Mouse (Mus musculus) heart, adult 18-20 months (tissue): ENCODE results near the gene Slc12a6. TPM values are rescaled to one million over a fixed set of nuclear protein-coding genes. Genes with fewer than 3 reads are reported as not detected.

ENCODE experiments used
- DNase-seq, 2 experiments: peaks; one replicate each; pipeline ENCODE4 v3.0.0; 2021 to 2022; ENCODE audit warnings: mixed read lengths in 1 of 2
- long read RNA-seq, 2 experiments: library from polyadenylated mRNA; stranded (forward); transcript quantifications; one replicate each; pipeline ENCODE4 v2.0.0; 2021
- total RNA-seq, 2 experiments: library from RNA; stranded (reverse); gene quantifications; 2 replicates each; pipeline ENCODE4 v1.2.3; 2021

The Slc12a6 gene
- total RNA-seq, result 10 to 100 TPM; 26.5 to 31.5 TPM
- long read RNA-seq, experiment 1, full-length matches to known transcripts, result 1 of 7 reads
- long read RNA-seq, experiment 1, partial matches to known transcripts, result 3 of 7 reads
- long read RNA-seq, experiment 1, other reads (novel, unspliced or antisense), result 3 of 7 reads
- long read RNA-seq, experiment 2, full-length matches to known transcripts, result 1 of 2 reads
- long read RNA-seq, experiment 2, partial matches to known transcripts, result 0 of 2 reads
- long read RNA-seq, experiment 2, other reads (novel, unspliced or antisense), result 1 of 2 reads

- peak; percentile 92 to 96 for DNase-seq
These were observed at the start of gene Slc12a6 for GRCm38 (mm10) chr2:112265448-112266241. TSS of gene Slc12a6 (plus strand) at chr2:112265825.

DNA sequence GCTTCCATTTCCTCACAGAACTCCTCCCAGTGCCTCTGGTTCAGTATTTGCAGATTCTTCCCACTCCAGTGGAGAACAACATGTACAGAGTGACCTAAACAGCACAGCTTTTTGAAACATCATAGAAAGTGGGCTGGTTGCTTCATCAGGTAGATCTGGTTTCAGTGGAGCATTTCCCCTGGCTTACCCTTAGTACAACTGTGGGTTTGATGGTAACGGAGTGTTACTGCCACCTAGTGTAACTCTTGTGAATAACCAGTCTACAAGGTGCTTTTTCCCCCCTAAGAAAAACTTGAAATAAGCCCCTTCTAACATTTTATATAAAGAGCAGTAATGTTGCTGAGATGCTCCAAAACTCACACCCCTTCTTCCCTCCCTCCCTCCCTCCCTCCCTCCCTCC lies 49.6 kb upstream of the Slc12a6 start:
- DNase-seq, result peak in 1 of 2 experiments; percentile 18

DNA sequence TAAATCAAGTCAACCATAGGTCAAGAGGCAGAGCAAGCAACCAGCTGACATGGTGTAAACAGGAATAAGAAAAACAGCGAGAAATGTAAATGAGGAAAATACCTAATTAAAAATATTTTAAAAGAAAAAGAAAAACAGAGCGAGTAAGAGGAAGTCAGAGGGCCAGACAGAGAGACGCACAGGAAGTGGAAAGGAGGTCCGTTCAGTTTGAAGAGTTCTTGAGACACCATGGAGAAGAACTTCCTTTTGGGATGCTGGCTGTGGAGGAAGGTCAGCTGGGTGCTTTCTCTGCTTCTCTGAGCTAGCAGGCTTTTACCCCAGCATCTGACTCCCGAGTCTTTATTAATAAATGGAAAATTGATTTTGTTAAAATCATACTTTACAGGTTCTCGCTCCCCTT lies 48.0 kb upstream of the Slc12a6 start:
- DNase-seq, result no peak

DNA sequence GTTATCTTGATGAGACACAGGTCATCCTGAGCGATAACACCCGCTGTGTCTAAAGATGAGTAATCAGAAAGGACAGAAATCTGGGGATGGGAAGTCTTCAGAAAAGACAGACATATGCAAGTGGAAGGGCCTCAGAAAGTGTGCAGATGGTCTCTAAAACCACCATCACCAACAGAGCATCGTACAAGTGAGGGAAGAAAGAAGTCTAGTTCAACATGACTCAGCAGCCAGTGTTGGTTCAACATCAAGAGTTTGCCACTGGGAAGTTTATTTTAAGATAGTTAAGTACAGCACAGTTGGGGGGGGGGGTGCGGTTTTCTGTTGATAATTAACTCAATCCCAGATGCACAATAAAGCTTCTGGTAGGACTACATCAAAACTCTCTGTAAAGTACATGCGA lies 44.7 kb upstream of the Slc12a6 start:
- no peak for DNase-seq

DNA sequence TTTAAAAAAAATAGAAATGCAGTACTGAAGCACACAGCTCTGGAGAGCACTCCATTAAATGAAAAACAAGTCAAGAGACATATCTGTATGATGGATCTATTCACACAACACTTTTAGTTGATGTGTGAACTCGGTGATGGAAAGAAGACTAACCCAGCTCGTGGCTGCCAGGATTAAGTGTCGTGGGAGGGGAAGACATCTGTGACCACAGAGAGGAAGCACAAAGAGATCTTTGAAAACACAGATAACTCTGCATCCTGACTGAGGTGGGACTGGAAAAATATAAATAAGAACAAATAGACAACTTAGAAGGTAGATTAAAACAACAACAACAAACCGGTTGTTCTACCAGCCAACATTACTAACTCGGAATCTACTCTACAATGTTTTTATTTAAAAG lies 43.0 kb upstream of the Slc12a6 start:
- no peak for DNase-seq

DNA sequence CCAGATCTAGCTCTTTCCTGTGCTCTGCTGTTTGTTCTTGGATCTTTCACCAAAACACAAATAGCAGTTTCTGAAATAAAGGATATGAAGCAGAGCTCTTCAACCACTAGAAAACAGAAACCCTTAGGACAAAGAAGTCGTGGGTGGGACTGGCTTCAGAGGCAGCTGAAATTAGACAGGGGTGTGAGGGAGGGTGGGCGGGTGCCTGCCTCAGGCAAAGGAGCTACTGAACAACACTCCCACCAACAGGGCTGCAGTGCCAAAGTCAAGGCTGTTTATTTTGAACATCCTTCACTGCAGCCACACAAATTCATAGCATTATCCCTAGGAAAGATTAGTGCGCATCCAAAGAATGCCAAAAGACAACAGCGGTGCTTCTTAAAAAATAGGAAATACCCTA lies 41.3 kb upstream of the Slc12a6 start:
- DNase-seq, result no peak

DNA sequence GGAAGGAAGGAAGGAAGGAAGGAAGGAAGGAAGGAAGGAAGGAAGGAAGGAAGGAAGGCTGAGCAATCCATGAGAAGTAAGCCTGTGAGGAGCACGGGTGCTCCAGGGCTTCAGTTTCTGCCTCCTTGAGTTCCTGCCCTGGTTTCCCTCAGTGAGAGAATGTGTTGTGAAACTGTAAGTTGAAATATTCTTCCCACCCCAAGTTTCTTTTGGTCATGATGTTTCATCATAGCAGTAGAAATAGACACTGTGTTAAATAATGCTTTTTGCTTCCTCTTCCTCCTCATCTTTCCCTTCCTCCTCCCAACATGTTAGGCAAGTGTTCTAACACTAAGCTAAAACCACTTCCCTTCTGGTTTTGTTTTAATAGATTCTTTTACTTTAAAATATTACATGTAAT lies 33.0 kb upstream of the Slc12a6 start:
- DNase-seq, result no peak

- DNase-seq, result no peak
These were observed 29.0 kb upstream of the Slc12a6 start for GRCm38 (mm10) chr2:112236620-112237019.

- no peak for DNase-seq
These were observed 27.6 kb upstream of the Slc12a6 start for GRCm38 (mm10) chr2:112238006-112238405.

GRCm38 (mm10) chr2:112239212-112239934 lies 26.3 kb upstream of the Slc12a6 start, which contains the start of gene Lpcat4:
TSS of gene Lpcat4 (plus strand) at chr2:112239468.
- DNase-seq, result peak; percentile 89 to 93

DNA sequence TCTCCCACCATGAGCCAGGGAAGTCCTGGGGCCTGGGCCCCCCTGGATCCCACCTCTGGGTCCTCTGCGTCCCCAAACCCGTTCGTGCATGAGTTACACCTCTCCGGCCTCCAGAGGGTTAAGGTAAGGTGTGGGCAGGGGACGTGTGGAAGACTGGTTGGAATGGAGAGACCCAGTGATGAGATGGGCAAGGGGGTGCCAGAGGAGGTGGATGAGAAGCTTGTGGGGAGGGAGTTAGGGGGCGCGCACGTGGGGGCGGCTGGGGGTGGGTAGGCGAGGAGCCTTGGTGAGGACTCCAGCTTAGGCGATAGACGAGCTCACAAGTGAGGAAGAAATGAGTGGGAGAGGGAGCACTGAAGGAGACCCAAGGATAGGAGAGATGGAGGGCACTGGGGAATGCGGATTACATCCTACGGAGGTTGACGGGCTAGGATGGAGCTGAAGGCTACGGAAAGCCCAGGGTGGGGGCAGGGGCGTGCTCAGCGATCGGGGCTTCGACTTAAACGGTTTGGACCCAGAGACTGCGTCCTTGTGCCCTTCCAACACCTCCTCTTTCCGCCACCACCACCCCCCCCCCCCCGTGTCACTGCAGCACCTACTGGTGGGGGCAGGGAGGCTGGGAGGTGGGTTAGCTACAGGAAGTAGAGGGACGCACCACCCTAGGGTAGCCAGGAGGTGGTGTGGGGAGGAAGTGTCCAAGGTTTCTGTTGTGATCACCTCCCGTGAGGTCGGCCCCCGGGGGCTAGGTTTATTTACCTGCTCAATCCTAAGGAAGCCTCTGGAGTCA lies 25.5 kb upstream of the Slc12a6 start:
- DNase-seq, result peak in 1 of 2 experiments; percentile 34

- no peak for DNase-seq
These were observed 23.8 kb upstream of the Slc12a6 start for GRCm38 (mm10) chr2:112241787-112242186.

GRCm38 (mm10) chr2:112245307-112245706 lies 20.3 kb upstream of the Slc12a6 start:
- DNase-seq, result no peak

GRCm38 (mm10) chr2:112246193-112246592 lies 19.4 kb upstream of the Slc12a6 start:
- DNase-seq, result no peak

DNA sequence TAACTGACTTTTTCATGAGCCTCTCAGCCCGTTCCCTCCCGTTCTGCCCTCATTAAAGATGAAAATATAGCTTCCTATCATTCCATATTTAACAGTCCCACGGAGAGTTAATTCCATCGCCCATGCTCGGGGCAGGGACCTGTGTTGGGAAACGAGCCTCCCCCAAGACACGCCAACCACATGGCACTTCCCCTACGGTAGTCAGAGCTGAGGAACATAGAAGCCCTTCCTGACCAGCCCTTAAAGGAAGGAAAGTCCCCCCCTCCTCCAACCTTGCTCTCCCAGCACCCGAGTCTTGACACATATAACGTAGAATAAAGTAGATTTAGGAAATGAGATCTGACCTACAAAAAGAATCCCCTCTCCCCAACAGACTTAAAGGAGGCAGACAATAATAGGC lies 18.3 kb upstream of the Slc12a6 start:
- DNase-seq, result no peak

DNA sequence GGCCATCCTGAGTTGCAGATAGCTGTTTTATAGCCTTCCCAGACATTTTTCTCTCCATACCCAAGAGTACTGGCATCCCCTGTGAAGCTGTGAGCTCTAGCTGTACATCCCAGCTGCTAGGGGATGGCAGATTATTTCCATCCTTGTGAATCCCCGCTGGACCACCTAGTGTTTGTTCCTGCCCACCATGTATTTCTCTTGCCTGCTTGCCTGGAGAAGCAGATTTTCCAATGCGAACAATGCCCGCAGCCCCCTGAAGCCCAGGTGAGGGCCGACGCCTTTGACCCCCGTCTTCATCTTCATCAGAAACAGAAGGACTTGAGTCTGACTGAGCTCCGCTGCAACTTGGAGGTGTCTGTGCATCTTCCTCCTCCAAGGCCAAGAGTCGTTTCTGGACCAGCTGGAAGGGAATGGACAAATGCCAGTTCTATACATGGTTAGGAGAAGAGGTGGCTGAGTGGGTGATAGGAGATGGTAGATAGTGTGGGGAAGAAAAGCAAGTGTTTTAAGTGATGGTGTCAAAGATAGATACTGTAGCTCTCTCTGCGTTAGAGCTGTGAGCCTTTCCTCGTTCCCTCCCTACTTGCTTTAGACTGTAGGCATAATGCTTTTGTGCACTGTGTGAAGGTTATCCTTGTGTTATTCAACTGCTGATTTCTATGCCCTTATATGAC lies 15.7 kb upstream of the Slc12a6 start:
- DNase-seq, result no peak

DNA sequence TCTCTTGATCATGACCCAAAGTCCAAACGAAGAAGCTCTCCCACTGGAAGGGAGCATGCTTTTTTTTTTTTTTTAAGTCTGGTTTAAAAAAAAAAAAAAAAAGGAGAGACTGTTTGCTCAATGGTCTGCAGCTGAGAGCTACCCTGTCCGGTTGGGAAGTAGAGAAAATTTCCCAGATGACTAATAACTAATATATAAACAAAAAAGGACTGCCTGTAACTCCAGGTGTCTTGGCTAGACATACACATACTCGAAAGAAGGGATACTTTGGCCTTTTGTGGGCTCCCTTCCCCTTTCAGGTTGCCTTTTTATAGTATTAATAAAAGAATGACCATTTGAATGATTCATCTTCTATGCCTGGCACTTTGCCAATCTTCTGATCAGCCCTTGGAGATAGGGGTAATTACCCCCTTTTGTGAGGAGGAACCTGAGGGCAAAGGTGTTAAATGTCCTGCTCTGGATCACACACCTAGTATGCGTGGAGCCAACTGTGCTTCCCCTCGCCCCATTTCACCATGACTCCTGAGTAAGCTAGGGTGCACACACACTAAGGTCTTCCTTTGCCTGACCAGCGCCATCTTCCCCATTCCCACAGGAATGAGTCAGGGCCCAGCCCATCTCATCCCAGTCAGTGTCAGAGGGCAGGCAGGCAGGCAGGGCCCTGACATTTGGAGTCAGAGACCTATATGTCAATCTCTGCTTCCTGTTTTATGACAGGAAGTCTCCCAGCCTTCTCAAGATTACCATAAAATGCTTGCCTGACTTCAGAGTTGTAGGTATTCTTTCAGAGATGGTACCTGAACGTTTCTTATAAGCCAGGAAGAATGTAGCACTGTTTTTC lies 10.7 kb upstream of the Slc12a6 start:
- DNase-seq, result no peak

DNA sequence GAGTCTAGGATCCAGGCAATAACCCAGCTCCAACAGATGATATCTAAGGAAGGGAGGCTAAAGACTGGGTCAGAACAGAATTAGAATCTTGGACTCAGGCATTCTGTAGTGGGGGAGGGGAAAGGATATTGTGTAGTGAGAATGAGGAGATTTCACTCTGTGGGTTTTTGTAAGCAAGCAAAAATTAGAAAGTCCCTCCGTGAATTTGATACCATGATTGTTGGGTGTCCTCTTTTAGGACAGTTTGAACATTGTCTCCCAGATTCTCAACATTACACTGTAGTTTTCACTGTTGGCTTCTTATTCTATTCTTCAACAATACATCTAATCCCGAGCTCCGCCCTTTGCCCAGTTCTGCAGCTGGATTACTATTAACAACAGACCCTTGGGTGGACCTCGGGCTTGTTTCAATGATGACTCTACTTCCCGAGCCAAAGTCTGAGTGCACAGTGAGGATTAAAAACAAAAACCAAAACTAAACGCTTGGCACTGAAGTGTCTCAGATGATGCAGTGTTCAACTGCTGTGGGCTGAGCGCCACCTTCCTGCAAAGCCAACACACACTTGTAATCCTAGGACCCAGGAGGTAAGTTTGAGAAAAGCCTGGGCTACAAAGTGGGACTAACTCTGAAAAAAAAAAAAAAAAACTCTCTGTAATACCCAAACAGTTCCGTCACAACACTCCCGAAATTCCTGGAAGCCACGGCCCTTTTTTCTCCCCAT lies 6.2 kb upstream of the Slc12a6 start, which contains the start of gene Nutm1:
Nutm1 (minus strand) TSS at position 51 of the 722 bp plus-strand sequence.
- peak in 1 of 2 experiments; percentile 25 for DNase-seq
